Mouse (Mus musculus) forebrain, embryonic 14.5 days (tissue): ENCODE data around the gene Gm3115. TPM values are rescaled to one million over a fixed set of nuclear protein-coding genes. Genes with fewer than 3 reads are reported as not detected.
"Not testable (repeated sequence)": the region's sequence is repeated elsewhere in the genome, so short reads cannot be mapped to it uniquely, and the experiment has no call there.

Experiments used
- ATAC-seq: fragments of 200-750 bp; cut with Nextera tagmentation; 2 replicates; pipeline ENCODE4 v1.8.0; 2017; ENCODE audit warnings: mild to moderate bottlenecking, moderate library complexity
- DNase-seq: peaks from one replicate; pipeline ENCODE4 v3.0.0-alpha.2; 2015; ENCODE audit warnings: low spot score
- H3K27ac ChIP-seq: fragments of 300-500 bp; sonication (generic); 2 replicates; pipeline ENCODE4 v1.5.1; 2014; ENCODE audit warnings: low read depth, mild to moderate bottlenecking, control low read depth, low read length, moderate library complexity
- H3K27me3 ChIP-seq: fragments of 300-500 bp; sonication (generic); replicated peaks from 2 replicates; pipeline ENCODE4 v1.6.1; 2014; ENCODE audit warnings: low read length, control low read depth, mixed read lengths; ENCODE audit not compliant: control insufficient read depth, insufficient read depth
- H3K36me3 ChIP-seq: fragments of 300-500 bp; sonication (generic); 2 replicates; pipeline ENCODE4 v1.6.1; 2014; ENCODE audit warnings: low read length, control low read depth; ENCODE audit not compliant: control insufficient read depth, insufficient read depth
- H3K4me1 ChIP-seq: fragments of 300-500 bp; sonication (generic); 2 replicates; pipeline ENCODE4 v1.6.1; 2014; ENCODE audit warnings: antibody characterized with exemption, low read length, control low read depth; ENCODE audit not compliant: control insufficient read depth, insufficient read depth
- H3K4me2 ChIP-seq: fragments of 300-500 bp; sonication (generic); 2 replicates; pipeline ENCODE4 v1.6.1; 2014; ENCODE audit warnings: mild to moderate bottlenecking, control low read depth, low read length
- H3K4me3 ChIP-seq: fragments of 300-500 bp; sonication (generic); 2 replicates; pipeline ENCODE4 v1.5.1; 2014; ENCODE audit warnings: low read depth, low read length, control low read depth
- H3K9ac ChIP-seq: fragments of 300-500 bp; sonication (generic); 2 replicates; pipeline ENCODE4 v1.6.1; 2014; ENCODE audit warnings: mild to moderate bottlenecking, low read length, control low read depth, moderate library complexity
- H3K9me3 ChIP-seq: fragments of 300-500 bp; sonication (generic); replicated peaks from 2 replicates; pipeline ENCODE4 v1.6.1; 2016; ENCODE audit warnings: low read length, control low read depth, mixed read lengths; ENCODE audit not compliant: control insufficient read depth
- WGBS: fragments of 180-500 bp; shearing (Covaris S2); extraction: QIAGEN DNeasy Blood & Tissue Kit; methylation state at CpG from one replicate; pipeline ENCODE4 v1.1.7; 2014; 5-methylcytosine and 5-hydroxymethylcytosine counted together
- polyA plus RNA-seq: library from polyadenylated mRNA; unstranded; fragments of >200 nt; fragmentation: Nextera tagmentation; extraction: Ambion mirVana; gene quantifications from 2 replicates; pipeline ENCODE4 v1.2.1, GENCODE M21; 2014

The Gm3115 gene
- polyA plus RNA-seq: not detected in 2 replicates

GRCm38 (mm10) chr14:4083820-4084219 lies at the start of gene Gm3115:
Gene Gm3115, plus strand, starts transcription at chr14:4084120.
- 75% methylated on average over 3 of the region's 3 CpGs for WGBS
- not testable (repeated sequence) for H3K9ac ChIP-seq, H3K9me3 ChIP-seq, H3K27ac ChIP-seq, DNase-seq, H3K4me1 ChIP-seq, H3K4me3 ChIP-seq, H3K4me2 ChIP-seq, H3K27me3 ChIP-seq, H3K36me3 ChIP-seq, ATAC-seq

GRCm38 (mm10) chr14:4110426-4110825 lies 26.5 kb downstream of the Gm3115 start, which contains the start of gene Gm8108:
Gene Gm8108, plus strand, starts transcription at chr14:4110526.
- H3K27me3 ChIP-seq, H3K27ac ChIP-seq, H3K9me3 ChIP-seq, H3K36me3 ChIP-seq, ATAC-seq, H3K4me1 ChIP-seq: not testable (repeated sequence)
- peak; percentile 13 for DNase-seq
- H3K9ac ChIP-seq: peak within 1 kb of the TSS; percentile 48
- H3K4me3 ChIP-seq: peak within 1 kb of the TSS; percentile 35
- peak within 1 kb of the TSS; percentile 48 for H3K4me2 ChIP-seq
- 1% methylated on average over 34 of the region's 37 CpGs for WGBS

- not testable (repeated sequence) for H3K4me3 ChIP-seq, ATAC-seq, H3K27ac ChIP-seq, H3K9me3 ChIP-seq, DNase-seq, H3K4me1 ChIP-seq, H3K36me3 ChIP-seq, H3K27me3 ChIP-seq, H3K4me2 ChIP-seq, H3K9ac ChIP-seq
- WGBS: 92% methylated on average over 4 of the region's 4 CpGs
These were observed 57.7 kb downstream of the Gm3115 start for GRCm38 (mm10) chr14:4141646-4142045.

Other genes starting within 250 kb of the Gm3115 start
- not detected in 2 replicates for gene Gm3033, start 237.9 kb upstream of the Gm3115 start, polyA plus RNA-seq
- 0.19 TPM in 1 of 2 replicates, not detected in the other for gene Gm2916, start 199.9 kb upstream of the Gm3115 start, polyA plus RNA-seq
- not detected in 2 replicates for gene Gm3029, start 152.4 kb upstream of the Gm3115 start, polyA plus RNA-seq
- gene Gm3095, start 120.6 kb upstream of the Gm3115 start, polyA plus RNA-seq: 0.56 and 0.94 TPM in 2 replicates
- gene Gm3099, start 85.7 kb upstream of the Gm3115 start, polyA plus RNA-seq: not detected in 2 replicates
- gene Gm5796, start 60.2 kb upstream of the Gm3115 start, polyA plus RNA-seq: 3.1 and 4.1 TPM in 2 replicates
- gene Gm8108, start 26.4 kb downstream of the Gm3115 start, polyA plus RNA-seq: 3.4 and 4.1 TPM in 2 replicates
- gene Gm3127, start 80.9 kb downstream of the Gm3115 start, polyA plus RNA-seq: not detected in 2 replicates
- gene Gm2974, start 98.5 kb downstream of the Gm3115 start, polyA plus RNA-seq: 6.9 and 7.9 TPM in 2 replicates
- not detected in 2 replicates for gene Gm3138, start 165.5 kb downstream of the Gm3115 start, polyA plus RNA-seq
- not detected in 2 replicates for gene Gm3149, start 233.2 kb downstream of the Gm3115 start, polyA plus RNA-seq